Mouse (Mus musculus): Measurements from ENCODE around the gene Sox5. TPM values are rescaled to one million over a fixed set of nuclear protein-coding genes. Genes with fewer than 3 reads are reported as not detected.

Gene Sox5
- total RNA-seq, 2 experiments from 2014 or later = 3.3 to 4.9 TPM

DNA sequence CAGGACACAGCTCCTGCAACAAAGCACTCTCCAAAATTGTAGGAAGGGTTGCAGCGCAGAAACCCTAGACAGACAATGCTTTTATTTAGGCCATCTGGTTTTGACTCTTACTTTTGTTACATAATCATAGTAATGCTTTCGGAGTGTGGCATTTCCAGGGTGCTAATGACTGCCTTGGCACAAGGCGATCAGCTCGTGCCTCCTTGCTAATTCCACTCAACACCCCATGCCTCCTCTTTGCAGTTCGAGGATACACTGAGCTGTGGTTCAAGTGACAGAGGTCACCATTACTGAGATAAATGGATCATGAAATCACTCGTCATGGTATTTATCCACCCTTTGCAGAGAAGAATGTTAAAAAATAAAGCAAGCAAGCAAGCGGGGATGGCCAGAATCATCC, 269.9 kb downstream of the Sox5 start:
- intact Hi-C loops (cut with DNase I) = no loop called here
- DNase-seq = no peak

DNA sequence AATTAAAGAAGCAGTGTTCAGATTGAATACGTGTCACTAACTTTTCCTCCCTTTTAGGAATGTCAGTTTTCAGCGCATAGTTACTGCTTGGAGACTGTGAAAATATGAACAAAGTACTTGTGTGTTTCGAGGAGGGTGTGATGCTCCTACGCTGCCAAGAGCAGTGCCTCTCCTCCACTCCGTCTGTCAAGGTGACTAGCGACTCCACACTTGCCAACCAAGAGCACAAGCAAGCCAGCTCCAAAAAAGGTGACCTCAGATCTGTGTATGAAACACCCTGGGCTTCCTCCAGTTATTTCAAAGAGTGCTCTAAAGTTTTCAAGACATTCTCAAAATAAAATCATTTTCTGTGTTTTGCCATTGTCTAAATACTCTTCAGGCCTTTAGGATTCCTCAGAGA, 271.6 kb downstream of the Sox5 start:
- intact Hi-C loops (cut with DNase I) = no loop called here
- no peak for DNase-seq

DNA sequence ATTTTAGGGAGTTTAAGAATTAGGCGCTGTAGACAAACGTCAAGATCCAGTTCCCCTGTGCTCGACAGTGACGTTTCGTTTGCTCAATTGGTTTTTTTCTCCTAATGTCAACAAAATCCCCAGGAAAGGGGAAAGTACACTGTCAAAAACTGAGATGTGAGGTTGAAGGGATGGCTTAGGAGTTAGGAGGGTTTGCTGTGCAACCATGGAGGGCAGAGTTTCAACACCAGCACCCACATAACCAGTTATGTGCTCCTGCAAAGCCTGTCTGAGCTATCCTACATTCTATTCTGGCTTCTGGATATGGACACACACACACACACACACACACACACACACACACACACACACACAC, 277.6 kb downstream of the Sox5 start:
- intact Hi-C loops (cut with DNase I) = loop anchor here (5.0 kb wide), 1 partner anchor 313 kb away; no protein-coding TSS in a partner anchor
- DNase-seq = no peak

DNA sequence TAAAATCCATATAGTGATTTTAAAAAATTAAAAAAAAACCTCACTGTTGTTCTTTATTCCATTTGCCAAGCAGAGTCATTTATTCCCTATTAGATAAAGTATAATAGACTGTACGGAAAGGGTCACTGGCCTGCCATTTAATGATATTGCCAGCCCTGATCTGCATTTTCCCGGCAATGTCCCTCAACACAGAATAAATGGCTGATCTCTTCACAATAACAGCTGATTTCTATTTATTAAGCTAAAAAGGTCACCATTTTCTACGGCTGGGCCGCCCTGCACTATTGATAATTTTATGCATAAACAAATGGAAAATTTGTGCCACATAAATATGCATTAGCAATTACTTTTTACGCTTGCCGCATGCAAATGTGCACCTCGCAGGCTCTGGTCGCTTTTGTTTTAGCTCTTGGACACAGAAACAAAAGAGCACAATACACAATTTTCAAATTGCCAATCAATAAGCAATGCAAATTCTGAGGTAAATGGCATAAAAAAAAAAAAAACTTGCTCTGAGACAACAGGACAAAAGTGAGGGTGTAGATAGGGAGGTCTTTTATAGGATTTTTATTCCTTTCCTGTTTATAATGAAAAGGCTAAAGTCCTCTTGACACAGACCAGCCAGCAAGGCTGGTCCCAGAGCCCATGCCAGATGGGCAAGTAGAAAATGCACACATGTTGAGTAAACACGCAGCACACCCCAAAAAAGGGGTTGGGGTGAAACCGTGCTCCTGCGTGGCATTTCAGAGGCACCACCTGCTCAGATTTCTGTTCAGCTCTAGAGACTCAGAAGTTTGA, 278.2 kb downstream of the Sox5 start:
- DNase-seq = no peak
- intact Hi-C loops (cut with DNase I) = loop anchor here (5.0 kb wide), 1 partner anchor 314 kb away; no protein-coding TSS in a partner anchor

DNA sequence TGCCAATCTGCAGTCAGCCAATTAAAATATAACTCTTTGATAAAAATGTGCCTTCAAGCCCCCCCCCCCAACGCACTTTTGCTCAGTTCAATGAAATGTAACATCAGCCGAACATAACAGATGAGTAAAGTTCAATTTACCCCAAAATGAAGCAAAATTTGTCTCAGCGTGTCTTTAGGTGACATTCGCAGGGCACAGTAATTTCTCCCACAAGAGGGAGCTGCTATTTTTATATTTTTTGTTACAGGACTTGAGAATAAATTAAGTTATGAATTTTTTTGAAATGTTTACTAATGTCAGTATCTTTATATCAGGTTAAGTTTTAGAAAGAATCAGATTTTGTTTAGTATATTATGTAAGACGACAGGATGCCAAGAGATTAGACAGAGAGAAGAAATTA, 280.3 kb downstream of the Sox5 start:
- intact Hi-C loops (cut with DNase I) = loop anchor here (5.0 kb wide), 1 partner anchor 316 kb away; no protein-coding TSS in a partner anchor
- no peak for DNase-seq

DNA sequence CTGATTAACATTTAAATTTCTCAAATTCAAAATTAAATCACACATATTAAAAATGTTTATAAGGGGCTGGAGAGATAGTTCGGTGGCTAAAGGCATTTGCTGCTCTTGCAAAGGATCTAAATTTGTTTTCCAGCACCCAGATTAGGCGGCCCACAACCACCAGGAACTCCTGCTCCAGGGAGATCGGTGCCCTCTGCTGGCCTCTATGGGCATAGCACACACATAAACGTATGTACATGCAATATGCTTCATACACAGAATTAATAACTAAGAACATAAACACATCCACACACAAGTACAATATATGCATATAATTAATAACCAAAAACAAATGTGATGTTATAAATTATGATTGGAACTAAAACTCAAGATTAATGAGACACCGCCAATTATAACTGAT, 283.6 kb downstream of the Sox5 start:
- no peak for DNase-seq
- intact Hi-C loops (cut with DNase I) = no loop called here

DNA sequence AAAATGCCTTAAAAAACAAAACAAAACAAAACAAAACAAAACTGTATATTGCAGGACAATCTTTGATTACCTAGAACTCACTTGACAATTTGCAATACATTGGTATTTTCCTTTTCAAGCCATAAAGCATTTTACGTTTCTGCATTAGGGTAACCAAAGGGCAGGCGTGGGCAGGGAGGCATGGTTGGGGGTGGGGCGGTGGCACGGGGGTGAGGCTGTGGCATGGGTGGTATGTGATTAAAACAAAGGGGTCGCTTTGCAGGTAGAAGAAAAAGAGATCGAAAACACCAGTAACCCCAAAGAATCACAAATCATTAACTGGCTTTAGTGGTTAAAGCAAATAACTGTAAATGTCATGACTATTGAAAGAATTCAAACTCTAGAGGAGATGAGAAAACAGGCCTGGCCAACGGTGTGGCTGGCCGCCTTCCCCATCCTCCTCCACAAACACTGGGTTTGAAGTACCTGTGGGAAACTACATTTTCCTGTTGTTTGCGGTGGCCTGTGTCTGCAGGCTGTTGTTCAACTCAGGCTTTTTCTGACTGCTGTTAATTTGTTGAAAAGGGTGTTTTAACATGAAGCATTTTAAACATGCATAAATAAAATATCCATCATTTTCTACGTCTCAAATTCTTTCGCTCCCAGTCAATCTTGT, 289.9 kb downstream of the Sox5 start:
- no peak for DNase-seq
- intact Hi-C loops (cut with DNase I) = no loop called here

DNA sequence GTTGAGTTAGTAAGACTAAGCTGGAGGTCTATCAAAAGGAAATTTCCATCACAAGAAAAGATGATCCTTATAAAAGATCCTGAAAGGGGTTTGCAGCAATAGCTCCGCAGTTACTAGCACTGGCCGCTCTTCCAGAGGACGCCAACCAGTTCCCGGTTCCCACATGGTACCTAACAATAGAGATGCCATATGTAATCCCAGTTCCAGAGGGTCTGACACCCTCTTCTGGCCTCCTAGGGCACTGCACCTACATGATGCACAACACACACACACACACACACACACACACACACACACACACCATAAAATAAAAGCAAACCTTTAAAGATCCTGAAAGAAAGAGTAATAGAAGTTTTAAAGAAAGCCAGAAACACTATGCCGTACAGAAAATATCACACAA, 290.9 kb downstream of the Sox5 start:
- DNase-seq = no peak
- intact Hi-C loops (cut with DNase I) = no loop called here

DNA sequence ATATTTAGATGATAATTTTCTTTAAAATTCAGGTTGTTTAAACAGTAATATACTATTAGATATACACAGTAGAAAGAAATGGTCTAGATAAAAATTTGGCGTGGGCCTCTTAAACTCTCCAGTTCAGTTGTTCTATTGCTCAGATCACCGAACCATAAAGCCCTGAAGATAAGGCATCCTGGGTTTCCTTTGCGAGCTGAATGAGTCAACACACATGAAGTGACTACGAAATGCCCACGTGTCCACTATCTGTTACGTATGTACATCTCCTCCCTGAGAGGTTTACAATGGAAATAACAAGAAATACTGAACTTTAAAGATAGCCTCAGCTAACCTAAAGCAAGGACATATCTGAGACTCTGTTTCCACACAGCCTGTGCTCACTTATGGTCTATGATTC, 296.2 kb downstream of the Sox5 start:
- no peak for DNase-seq
- intact Hi-C loops (cut with DNase I) = no loop called here

DNA sequence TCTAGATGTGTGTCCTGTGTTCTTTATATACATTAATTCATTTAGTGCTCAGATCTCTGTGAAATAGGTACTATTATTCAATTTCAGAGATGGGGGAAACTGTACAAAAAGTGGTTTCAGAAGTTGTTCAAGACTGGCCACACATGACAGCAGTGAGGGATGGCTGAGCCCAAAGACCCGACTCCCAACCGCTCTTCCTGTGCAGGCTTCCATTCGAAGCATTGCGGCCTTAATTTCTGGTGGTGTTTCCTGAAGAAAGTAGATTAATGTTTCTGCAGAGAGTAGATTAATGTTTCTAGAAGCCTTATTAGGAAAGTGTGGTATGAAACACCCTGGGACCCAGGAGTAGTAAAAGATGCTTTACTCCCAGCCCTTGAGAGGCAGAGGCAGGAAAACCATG, 298.6 kb downstream of the Sox5 start:
- DNase-seq = no peak
- intact Hi-C loops (cut with DNase I) = no loop called here

DNA sequence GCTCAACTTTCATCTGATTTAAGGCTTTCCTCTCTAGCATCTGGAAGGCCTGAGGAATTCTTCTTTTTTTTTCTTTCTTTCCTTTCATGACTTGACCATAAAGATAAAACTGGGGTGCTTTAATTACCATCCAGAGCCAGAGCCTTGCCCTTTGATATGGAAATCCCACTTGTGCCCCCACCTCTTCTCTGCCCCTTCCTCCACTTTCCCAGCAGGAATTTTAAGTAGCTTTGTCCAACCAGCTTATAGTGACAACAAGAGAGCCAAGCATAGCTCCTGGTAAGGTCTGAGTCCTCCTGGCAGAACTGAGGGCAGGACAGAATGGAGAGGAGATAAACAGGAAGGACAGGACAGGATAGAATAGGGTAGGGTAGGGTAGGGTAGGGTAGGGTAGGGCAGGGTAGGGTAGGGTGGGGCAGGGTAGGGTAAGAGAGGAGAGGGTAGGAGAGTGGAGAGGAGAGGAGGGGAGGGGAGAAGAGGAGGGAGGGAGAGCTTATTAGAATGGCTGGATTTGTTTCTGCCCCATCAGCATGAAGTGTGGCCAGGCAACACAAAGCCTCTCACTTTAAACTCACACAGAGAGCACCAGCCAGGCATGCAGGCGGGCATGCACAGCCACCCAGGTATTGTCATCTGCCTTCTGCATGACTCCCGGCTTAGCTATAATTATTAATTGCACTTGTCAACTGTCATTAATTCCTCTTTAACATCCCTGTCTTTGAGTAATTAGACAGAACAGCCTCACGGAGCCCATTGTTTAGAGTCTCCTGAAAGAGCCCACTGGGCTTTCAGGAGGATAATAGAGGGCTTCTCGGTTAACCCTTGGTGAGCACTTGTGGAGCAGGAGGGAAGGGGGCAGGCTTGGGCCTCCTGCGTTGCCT, 300.9 kb downstream of the Sox5 start:
- intact Hi-C loops (cut with DNase I) = no loop called here
- no peak for DNase-seq

DNA sequence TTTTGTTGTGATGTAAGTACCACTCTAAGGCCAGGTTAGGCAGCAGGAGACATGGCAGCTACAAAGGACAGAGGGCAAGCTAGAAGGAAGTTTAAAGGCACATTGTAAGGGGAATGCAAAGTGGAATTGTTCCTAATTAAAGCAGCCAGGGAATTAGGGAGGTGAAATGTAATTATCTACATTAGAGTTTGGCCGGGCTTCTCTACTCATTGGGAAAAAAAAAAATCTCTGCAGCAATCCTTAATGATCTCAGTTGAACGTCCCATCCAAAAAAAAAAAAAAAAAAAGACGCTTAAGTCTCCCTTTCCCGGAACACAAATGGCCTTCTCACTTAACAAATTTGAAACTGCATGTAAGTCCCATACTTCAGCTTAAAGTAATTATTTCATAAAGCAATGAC, 301.9 kb downstream of the Sox5 start:
- no peak for DNase-seq
- intact Hi-C loops (cut with DNase I) = no loop called here

DNA sequence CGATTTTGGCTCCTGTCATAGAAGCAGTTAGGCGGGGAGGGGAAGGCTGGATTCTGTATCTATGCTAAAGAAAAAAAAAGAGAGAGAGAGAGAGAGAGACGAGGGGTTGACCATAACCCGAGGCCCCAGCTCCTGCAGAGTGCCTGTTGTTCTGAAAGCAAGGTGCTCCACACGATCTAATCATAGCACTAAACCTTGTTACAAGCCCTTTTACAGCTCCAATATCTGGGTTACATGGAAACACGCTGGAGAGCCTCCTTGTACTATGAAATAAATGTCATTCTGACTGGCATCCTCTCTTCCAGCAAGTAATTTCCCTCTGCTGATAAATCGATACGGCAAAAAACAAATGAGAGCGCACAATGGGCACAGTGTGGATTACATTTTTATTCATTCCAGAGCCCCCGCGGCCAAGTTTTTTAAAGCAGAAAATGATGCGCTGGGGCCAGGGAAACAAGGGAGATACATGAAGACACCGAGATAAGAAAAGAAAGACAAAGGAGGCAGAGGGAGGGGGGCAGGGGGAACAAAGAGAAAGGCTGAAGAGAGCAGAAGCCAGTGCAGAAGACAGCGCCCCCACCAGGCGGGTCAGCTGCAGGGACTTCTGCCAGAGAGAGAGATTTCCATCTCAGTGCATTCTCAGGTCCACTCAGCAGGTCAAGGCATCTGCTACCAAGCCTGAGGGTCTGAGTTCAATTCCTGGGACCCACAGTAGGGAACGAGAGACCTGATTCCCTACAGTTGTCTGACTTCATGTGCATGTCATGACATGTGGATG, 304.3 kb downstream of the Sox5 start:
- intact Hi-C loops (cut with DNase I) = no loop called here
- no peak for DNase-seq

DNA sequence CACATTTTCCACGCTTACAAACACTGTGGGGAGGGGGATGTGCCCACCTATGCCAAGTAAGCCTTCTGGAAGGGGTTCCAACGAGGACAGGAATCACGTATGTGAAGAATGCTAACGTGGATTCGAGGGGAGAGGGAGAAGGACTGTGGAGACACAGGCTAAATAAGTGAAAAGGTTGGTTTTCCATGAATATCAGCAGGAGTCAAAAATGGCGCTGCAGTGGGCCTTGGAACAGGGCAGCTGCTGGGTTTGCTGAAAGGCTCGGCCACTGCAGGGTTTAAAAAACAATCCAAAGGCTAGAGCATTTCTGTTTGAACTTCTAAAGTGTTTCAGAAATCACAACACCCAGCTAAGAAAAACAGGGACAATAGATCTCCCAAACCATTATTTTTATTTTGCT, 308.3 kb downstream of the Sox5 start:
- DNase-seq = no peak
- intact Hi-C loops (cut with DNase I) = no loop called here

DNA sequence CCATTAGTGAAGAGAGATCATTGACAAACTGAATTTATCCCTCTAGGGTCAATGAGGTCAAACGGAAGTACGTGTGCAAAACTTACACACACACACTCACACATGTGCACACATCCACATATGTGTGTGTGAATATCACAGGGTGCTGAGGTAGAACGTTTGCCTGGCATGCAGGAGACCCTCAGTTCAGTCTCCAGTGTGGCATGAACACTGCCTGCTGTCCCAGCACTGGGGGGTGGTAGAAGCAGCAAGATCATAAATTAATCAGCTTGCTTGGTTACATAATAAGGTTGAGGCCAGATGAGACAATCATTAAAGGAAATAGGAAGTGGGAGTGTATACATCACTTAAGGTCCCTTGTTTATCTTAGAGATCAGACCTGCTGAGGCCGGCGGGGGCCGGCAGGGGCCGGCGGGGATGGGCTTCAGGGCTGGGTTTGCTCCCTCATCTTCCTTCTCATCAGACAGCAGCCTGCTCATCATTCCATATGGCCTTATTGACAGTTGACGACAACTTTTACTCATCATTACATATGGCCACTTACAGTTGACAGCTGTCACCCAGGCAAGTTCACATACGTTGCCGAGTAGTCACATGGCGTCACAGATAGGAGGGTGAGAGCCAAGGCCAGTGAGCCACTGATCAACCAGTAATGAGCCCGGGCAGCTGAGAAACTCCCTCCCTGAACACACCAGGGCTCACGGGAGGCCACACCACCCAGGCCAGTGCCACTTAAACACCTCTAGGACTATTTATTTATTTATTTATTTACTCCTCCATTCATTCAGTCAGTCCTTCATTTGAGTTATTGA, 309.5 kb downstream of the Sox5 start:
- no peak for DNase-seq
- intact Hi-C loops (cut with DNase I) = no loop called here

DNA sequence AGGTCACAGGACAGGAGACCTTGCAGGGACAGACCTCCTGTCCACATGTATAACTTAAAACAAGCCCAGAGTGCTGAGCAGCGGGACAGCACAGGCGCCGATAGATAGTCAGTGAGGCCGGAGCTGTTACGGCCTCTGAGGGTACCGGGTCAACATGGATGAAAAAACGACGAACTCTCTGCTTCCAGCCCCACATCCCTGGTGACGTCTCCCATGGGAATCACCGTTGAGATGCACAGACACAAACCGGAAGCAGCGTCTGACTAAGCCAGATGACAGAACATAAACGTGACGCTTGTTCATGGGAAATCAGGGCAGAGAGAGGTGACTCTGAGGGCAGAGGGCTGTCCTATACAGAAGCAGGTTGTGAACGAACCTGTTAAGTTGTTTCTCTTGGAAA, 315.1 kb downstream of the Sox5 start:
- intact Hi-C loops (cut with DNase I) = no loop called here

DNA sequence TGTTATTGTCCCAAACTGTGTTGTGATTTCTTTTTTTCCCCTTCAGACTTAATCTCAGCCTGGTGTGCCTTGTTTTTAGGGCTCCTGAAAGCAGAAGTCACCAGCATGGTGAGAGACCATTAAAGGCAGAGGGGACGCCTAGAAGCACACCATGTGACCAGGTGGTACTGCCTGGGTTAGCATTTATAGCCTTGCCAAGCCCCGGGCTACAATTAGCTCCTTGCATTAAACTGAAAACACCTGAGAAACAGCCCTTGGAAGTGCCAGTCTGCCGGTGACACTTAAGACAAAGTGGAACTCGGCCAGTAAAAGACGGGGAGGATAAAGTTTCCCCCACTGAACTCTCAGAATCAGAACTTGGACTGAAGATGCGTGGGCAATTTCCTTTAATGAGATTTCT, 318.1 kb downstream of the Sox5 start:
- intact Hi-C loops (cut with DNase I) = no loop called here
- no peak for DNase-seq

More for the DNA sequence above, 315.1 kb downstream of the Sox5 start:
- no peak for DNase-seq

DNA sequence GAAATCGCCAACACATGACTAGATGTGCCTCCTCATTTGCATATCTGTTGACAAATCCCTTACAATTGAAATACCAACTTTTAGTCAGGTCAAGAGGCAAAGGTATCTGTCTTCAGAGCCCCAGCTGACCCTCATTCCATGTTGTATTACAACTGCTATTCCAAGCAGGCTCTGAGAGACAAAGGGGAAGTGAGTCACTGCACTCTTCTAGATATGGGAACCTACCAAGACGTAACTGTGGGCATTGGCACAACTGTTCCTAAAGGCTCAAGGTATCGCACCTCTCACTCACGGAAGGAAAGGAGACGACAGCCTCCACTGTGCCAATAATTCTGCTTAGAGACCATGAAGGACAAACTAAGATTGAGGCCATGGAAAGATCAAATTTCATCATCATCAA, 318.5 kb downstream of the Sox5 start:
- DNase-seq = no peak
- intact Hi-C loops (cut with DNase I) = no loop called here

DNA sequence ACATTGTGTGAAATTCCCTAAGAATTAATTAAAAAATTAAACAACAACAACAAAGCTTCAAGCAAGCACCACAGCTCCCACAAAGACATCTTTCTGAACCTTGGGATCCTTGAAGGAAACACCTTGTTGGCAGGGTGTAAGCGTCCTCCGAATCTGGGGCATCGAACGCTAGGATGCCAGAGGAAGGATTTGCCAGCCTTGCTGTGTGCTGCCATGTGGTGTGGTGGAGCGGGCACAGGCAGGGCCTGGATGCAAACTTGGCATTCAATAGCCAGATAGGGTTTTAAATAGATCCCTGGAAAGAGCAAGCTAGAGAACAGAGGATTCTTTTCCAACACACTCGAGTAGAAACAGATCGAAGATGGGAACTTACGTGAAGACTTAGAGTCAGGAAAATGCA, 322.3 kb downstream of the Sox5 start:
- no peak for DNase-seq
- intact Hi-C loops (cut with DNase I) = no loop called here

DNA sequence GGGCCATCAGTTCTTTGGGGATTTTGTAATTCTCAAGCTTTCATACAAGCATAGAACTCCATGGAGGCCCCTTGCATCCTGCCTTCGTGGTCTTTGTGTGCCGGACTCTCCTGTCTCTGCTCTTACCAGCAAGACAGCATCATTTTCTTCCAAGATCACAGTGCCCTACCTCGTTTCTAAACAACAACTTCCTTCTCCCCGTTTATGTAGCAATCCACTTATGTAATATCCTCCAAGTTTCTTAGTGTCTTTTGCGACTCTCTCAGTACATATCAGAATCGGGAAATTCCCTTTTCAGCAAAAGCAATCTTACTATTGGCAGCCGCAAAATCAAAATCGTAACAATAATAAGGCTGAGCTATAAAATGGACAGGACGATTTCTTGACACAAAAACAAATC, 324.3 kb downstream of the Sox5 start:
- intact Hi-C loops (cut with DNase I) = no loop called here
- no peak for DNase-seq
